Mouse (Mus musculus) adrenal gland, postnatal 4 days (tissue): ENCODE data around the gene Cdhr5. TPM values are rescaled to one million over a fixed set of nuclear protein-coding genes. Genes with fewer than 3 reads are reported as not detected.

Experiments used
- DNase-seq, 2 experiments: peaks; one replicate each; pipeline ENCODE4 v3.0.0; 2021 to 2022; ENCODE audit warnings: low spot score in 2 of 2, mixed read lengths in 2 of 2
- long read RNA-seq, 2 experiments: library from polyadenylated mRNA; stranded (forward); transcript quantifications; one replicate each; pipeline ENCODE4 v2.0.0; 2021
- total RNA-seq, 2 experiments: library from RNA; stranded (reverse); gene quantifications; 2 replicates each; pipeline ENCODE4 v1.2.3; 2021

The Cdhr5 gene
- 10 to 100 TPM in 1 of 2 experiments, 1 to 10 TPM in 1; 9.4 to 15.5 TPM for total RNA-seq
- long read RNA-seq, experiment 1, partial matches to known transcripts: 1 of 5 reads
- long read RNA-seq, experiment 1, other reads (novel, unspliced or antisense): 0 of 5 reads
- long read RNA-seq, experiment 2, partial matches to known transcripts: 4 of 14 reads
- long read RNA-seq, experiment 2, other reads (novel, unspliced or antisense): 6 of 14 reads

- no peak for DNase-seq
Observed at GRCm38 (mm10) chr7:141276546-141276945, at the start of gene Cdhr5. Gene Cdhr5 (minus strand): TSS chr7:141276786.

- no peak for DNase-seq
Observed at GRCm38 (mm10) chr7:141324686-141325085, 48.1 kb upstream of the Cdhr5 start.

- DNase-seq: no peak
Observed at GRCm38 (mm10) chr7:141319446-141319845, 42.9 kb upstream of the Cdhr5 start.

GRCm38 (mm10) chr7:141317619-141318132 is 41.1 kb upstream of the Cdhr5 start:
- DNase-seq: no peak

- DNase-seq: no peak
Observed at GRCm38 (mm10) chr7:141315974-141316373, 39.4 kb upstream of the Cdhr5 start.

- DNase-seq: no peak
Observed at GRCm38 (mm10) chr7:141315076-141315475, 38.5 kb upstream of the Cdhr5 start.

GRCm38 (mm10) chr7:141314416-141314815 is 37.8 kb upstream of the Cdhr5 start:
- DNase-seq: no peak

GRCm38 (mm10) chr7:141304537-141304936 is 28.0 kb upstream of the Cdhr5 start:
- DNase-seq: no peak

GRCm38 (mm10) chr7:141302702-141303268 is 26.2 kb upstream of the Cdhr5 start:
- DNase-seq: no peak

GRCm38 (mm10) chr7:141301386-141301785 is 24.8 kb upstream of the Cdhr5 start:
- DNase-seq: no peak

- no peak for DNase-seq
Observed at GRCm38 (mm10) chr7:141299175-141299574, 22.6 kb upstream of the Cdhr5 start.

- DNase-seq: no peak
Observed at GRCm38 (mm10) chr7:141297926-141298650, 21.5 kb upstream of the Cdhr5 start.

GRCm38 (mm10) chr7:141294479-141294878 is 17.9 kb upstream of the Cdhr5 start:
- no peak for DNase-seq

- DNase-seq: no peak
Observed at GRCm38 (mm10) chr7:141293852-141294471, 17.4 kb upstream of the Cdhr5 start.

GRCm38 (mm10) chr7:141292583-141293388 is 16.2 kb upstream of the Cdhr5 start:
- no peak for DNase-seq

GRCm38 (mm10) chr7:141291921-141292582 is 15.5 kb upstream of the Cdhr5 start, which contains the start of gene Drd4:
Gene Drd4 (plus strand): TSS chr7:141292006.
- no peak for DNase-seq

GRCm38 (mm10) chr7:141288042-141288441 is 11.5 kb upstream of the Cdhr5 start:
- no peak for DNase-seq

- no peak for DNase-seq
Observed at GRCm38 (mm10) chr7:141282756-141283155, 6.2 kb upstream of the Cdhr5 start.

GRCm38 (mm10) chr7:141281442-141281841 is 4.9 kb upstream of the Cdhr5 start:
- no peak for DNase-seq
